9 mouse cellular contexts compared by ENCODE assay signal in genomic region chr2:52590970-52591347, GRCm38 (mm10).
A peak's percentile ranks its signal among the peaks of the same experiment; 100 is the strongest.
DNase-seq lines count a peak whose midpoint lies in the region; ATAC-seq lines count a peak whose summit lies in the region.
"Had no signal": no experiment of that assay in that cellular context is flagged by ENCODE, and none has a peak within 500 bp of the region (broad histone marks: within the 10 kb centered on the region; RNA-seq: fewer than 3 reads in every experiment).

No protein-coding gene starts in this region.

- no peaks in the 10 kb centered on the region for H3K36me3 ChIP-seq in liver, embryonic 16.5 days (ENCODE audit: control insufficient read depth, insufficient read depth)

- peak; percentile 51 for ATAC-seq in liver, embryonic 16.5 days (ENCODE audit: low read depth)
- ATAC-seq in neutrophil, adult 5-6 weeks (ENCODE audit: extremely low read depth, insufficient number of reproducible peaks, low FRiP score, poor library complexity, severe bottlenecking), result peak; percentile 43; the same call in 1 of the 2 replicates

- H3K27ac ChIP-seq in liver, embryonic 16.5 days (ENCODE audit: low read length), result no peak overlapping the region

- no peaks in the 10 kb centered on the region for H3K27me3 ChIP-seq in liver, embryonic 16.5 days (ENCODE audit: control insufficient read depth, insufficient read depth, low read depth, low read length)

- H3K4me1 ChIP-seq in liver, embryonic 16.5 days (ENCODE audit: control insufficient read depth, low read depth, low read length), result peaks cover 25% of the 10 kb centered on the region

- H3K9ac ChIP-seq in liver, embryonic 16.5 days (ENCODE audit: low read depth, low read length), result no peak overlapping the region

- no peaks in the 10 kb centered on the region for H3K9me3 ChIP-seq in liver, embryonic 16.5 days (replicated peaks; ENCODE audit: control insufficient read depth, low read length)

- 0% methylated on average over 5 of the region's 5 CpGs for WGBS in liver, embryonic 16.5 days (ENCODE audit: insufficient replicate concordance)

- no peak overlapping the region for H3K4me2 ChIP-seq in liver, embryonic 16.5 days (ENCODE audit: low read depth, low read length)

- intact Hi-C loops in heart, postnatal 36 days (cut with DNase I), result loop anchor here (1.0 to 5.0 kb wide), 3 partner anchors 169 to 329 kb away; partner anchors contain the start of gene Arl5a

- H3K4me3 ChIP-seq in liver, embryonic 16.5 days (ENCODE audit: low read depth, low read length), result no peak overlapping the region
- H3K4me3 ChIP-seq: myocyte had no signal

- peak; percentile 82 for DNase-seq in MN1 (ENCODE audit: low spot score)
- peak; percentile 87 for DNase-seq in cerebellum, adult 8-10 months
- peak; percentile 92 for DNase-seq in forelimb bud, embryonic 11.5 days (ENCODE audit: low read depth, low spot score)
- DNase-seq in heart, postnatal 36 days, result peak; percentile 80 to 81
- DNase-seq in layer of hippocampus, adult 11-12 months (ENCODE audit: low spot score), result peak; percentile 88
- peak; percentile 18 to 64 for DNase-seq in thymus, postnatal 10 days (ENCODE audit: low spot score in 2 of 2)

Comparison
In these comparisons a context has a peak if more than half of its experiments do, and no peak if none do; other contexts are left out.
1. DNase-seq: peak in every context shown above with its lines; median percentile 92 in forelimb bud, embryonic 11.5 days; 88 in layer of hippocampus, adult 11-12 months; 87 in cerebellum, adult 8-10 months; 82 in MN1; 80 in heart, postnatal 36 days; 41 in thymus, postnatal 10 days.